Mouse (Mus musculus) forebrain, embryonic 16.5 days (tissue): ENCODE results near the gene Ceacam18. TPM values are rescaled to one million over a fixed set of nuclear protein-coding genes. Genes with fewer than 3 reads are reported as not detected.

Experiments
- ATAC-seq: fragments of 200-750 bp; cut with Nextera tagmentation; 2 replicates; pipeline ENCODE4 v1.8.0; 2017; ENCODE audit warnings: mild to moderate bottlenecking, moderate library complexity
- H3K27ac ChIP-seq: fragments of 300-500 bp; sonication (generic); 2 replicates; pipeline ENCODE4 v1.5.1; 2014; ENCODE audit warnings: low read length, control low read depth
- H3K27me3 ChIP-seq: fragments of 300-500 bp; sonication (generic); replicated peaks from 2 replicates; pipeline ENCODE4 v1.6.1; 2014; ENCODE audit warnings: low read length; ENCODE audit not compliant: control insufficient read depth, insufficient read depth
- H3K36me3 ChIP-seq: fragments of 300-500 bp; sonication (generic); 2 replicates; pipeline ENCODE4 v1.6.1; 2014; ENCODE audit not compliant: control insufficient read depth, insufficient read depth
- H3K4me1 ChIP-seq: fragments of 300-500 bp; sonication (generic); replicated peaks from 2 replicates; pipeline ENCODE4 v1.6.1; 2014; ENCODE audit warnings: low read length; ENCODE audit not compliant: control insufficient read depth, insufficient read depth
- H3K4me2 ChIP-seq: fragments of 300-500 bp; sonication (generic); 2 replicates; pipeline ENCODE4 v1.6.1; 2014; ENCODE audit warnings: mild to moderate bottlenecking, low read length, control low read depth
- H3K4me3 ChIP-seq: fragments of 300-500 bp; sonication (generic); replicated peaks from 2 replicates; pipeline ENCODE4 v1.5.1; 2014; ENCODE audit warnings: mild to moderate bottlenecking, low read length, control low read depth
- H3K9ac ChIP-seq: fragments of 300-500 bp; sonication (generic); replicated peaks from 2 replicates; pipeline ENCODE4 v1.6.1; 2014; ENCODE audit warnings: low read depth, low read length, control low read depth
- H3K9me3 ChIP-seq: fragments of 300-500 bp; sonication (generic); 2 replicates; pipeline ENCODE4 v1.6.1; 2016; ENCODE audit warnings: low read length; ENCODE audit not compliant: control insufficient read depth
- WGBS: fragments of 180-500 bp; shearing (Covaris S2); extraction: QIAGEN DNeasy Blood & Tissue Kit; methylation state at CpG from one replicate; pipeline ENCODE4 v1.1.7; 2014; 5-methylcytosine and 5-hydroxymethylcytosine counted together
- polyA plus RNA-seq: library from polyadenylated mRNA; unstranded; fragments of >200 nt; fragmentation: Nextera tagmentation; extraction: Ambion mirVana; gene quantifications from 2 replicates; pipeline ENCODE4 v1.2.1, GENCODE M21; 2015

The Ceacam18 gene
- not detected in 2 replicates for polyA plus RNA-seq

GRCm38 (mm10) chr7:43634500-43634899, at the start of gene Ceacam18:
Ceacam18 (plus strand) TSS chr7:43634707.
- Histone ChIP-seq H3K9me3 (no peaks in the 10 kb centered on the region), H3K4me3 (no peak within 1 kb of the TSS), H3K9ac (no peak within 1 kb of the TSS), H3K27ac (no peak within 1 kb of the TSS), H3K4me1 (no peaks in the 10 kb centered on the region), H3K27me3 (no peaks in the 10 kb centered on the region), H3K36me3 (no peaks in the 10 kb centered on the region), H3K4me2 (no peak within 1 kb of the TSS)
- WGBS: 72% methylated on average over 6 of the region's 6 CpGs
- no peak for ATAC-seq

- Histone ChIP-seq H3K4me2 (no peak overlapping the region), H3K9me3 (no peaks in the 10 kb centered on the region), H3K36me3 (peaks cover 30% of the 10 kb centered on the region), H3K27ac (no peak overlapping the region), H3K4me1 (peaks cover 21% of the 10 kb centered on the region), H3K9ac (no peak overlapping the region), H3K27me3 (no peaks in the 10 kb centered on the region), H3K4me3 (no peak overlapping the region)
- WGBS: 91% methylated on average over 5 of the region's 5 CpGs
- no peak for ATAC-seq
These were observed 49.7 kb upstream of the Ceacam18 start for GRCm38 (mm10) chr7:43584790-43585189.

GRCm38 (mm10) chr7:43601884-43602283, 32.6 kb upstream of the Ceacam18 start:
- H3K4me2 ChIP-seq: no peak overlapping the region
- no peaks in the 10 kb centered on the region for H3K9me3 ChIP-seq
- no peaks in the 10 kb centered on the region for H3K36me3 ChIP-seq
- H3K4me3 ChIP-seq: no peak overlapping the region
- H3K9ac ChIP-seq: no peak overlapping the region
- no peak for ATAC-seq
- H3K4me1 ChIP-seq: peaks cover under 1% of the 10 kb centered on the region; the same call in 1 of the 2 replicates
- H3K27me3 ChIP-seq: no peaks in the 10 kb centered on the region
- H3K27ac ChIP-seq: no peak overlapping the region
- WGBS: 15% methylated on average over 5 of the region's 5 CpGs

GRCm38 (mm10) chr7:43606896-43607742, 27.4 kb upstream of the Ceacam18 start, which contains the start of gene Zfp819:
Zfp819 (plus strand) TSS chr7:43607169.
- peak within 1 kb of the TSS; percentile 74 for H3K4me2 ChIP-seq
- no peaks in the 10 kb centered on the region for H3K27me3 ChIP-seq
- H3K27ac ChIP-seq: no peak within 1 kb of the TSS
- H3K36me3 ChIP-seq: no peaks in the 10 kb centered on the region
- 16% methylated on average over 41 of the region's 41 CpGs for WGBS
- no peaks in the 10 kb centered on the region for H3K9me3 ChIP-seq
- H3K4me1 ChIP-seq: peaks cover 6% of the 10 kb centered on the region
- ATAC-seq: peak; percentile 96
- peak within 1 kb of the TSS; percentile 49 for H3K9ac ChIP-seq
- H3K4me3 ChIP-seq: peak within 1 kb of the TSS; percentile 42

- Histone ChIP-seq H3K4me2 (no peak overlapping the region), H3K9me3 (no peaks in the 10 kb centered on the region), H3K27ac (no peak overlapping the region), H3K4me3 (no peak overlapping the region), H3K27me3 (no peaks in the 10 kb centered on the region), H3K4me1 (peaks cover 6% of the 10 kb centered on the region), H3K36me3 (no peaks in the 10 kb centered on the region), H3K9ac (no peak overlapping the region)
- ATAC-seq: no peak
- WGBS: 56% methylated on average over 5 of the region's 5 CpGs
These were observed 26.7 kb upstream of the Ceacam18 start for GRCm38 (mm10) chr7:43607743-43608287.

- H3K27me3 ChIP-seq: no peaks in the 10 kb centered on the region
- H3K4me1 ChIP-seq: peaks cover 6% of the 10 kb centered on the region
- WGBS: 84% methylated on average over 7 of the region's 7 CpGs
These were observed 26.1 kb upstream of the Ceacam18 start for GRCm38 (mm10) chr7:43608316-43608824.

GRCm38 (mm10) chr7:43613816-43614551, 20.5 kb upstream of the Ceacam18 start:
- no peak for ATAC-seq
- Histone ChIP-seq H3K4me2 (no peak overlapping the region), H3K36me3 (no peaks in the 10 kb centered on the region), H3K27ac (no peak overlapping the region), H3K9ac (no peak overlapping the region), H3K4me3 (no peak overlapping the region), H3K27me3 (no peaks in the 10 kb centered on the region), H3K9me3 (no peaks in the 10 kb centered on the region), H3K4me1 (no peaks in the 10 kb centered on the region)
- WGBS: 91% methylated on average over 14 of the region's 14 CpGs

More at GRCm38 (mm10) chr7:43608316-43608824, 26.1 kb upstream of the Ceacam18 start:
- H3K27ac ChIP-seq: no peak overlapping the region
- no peaks in the 10 kb centered on the region for H3K36me3 ChIP-seq
- ATAC-seq: no peak
- no peaks in the 10 kb centered on the region for H3K9me3 ChIP-seq
- no peak overlapping the region for H3K4me2 ChIP-seq
- no peak overlapping the region for H3K9ac ChIP-seq
- H3K4me3 ChIP-seq: no peak overlapping the region

GRCm38 (mm10) chr7:43622927-43623326, 11.6 kb upstream of the Ceacam18 start:
- Histone ChIP-seq H3K9me3 (no peaks in the 10 kb centered on the region), H3K4me3 (no peak overlapping the region), H3K27ac (no peak overlapping the region), H3K36me3 (no peaks in the 10 kb centered on the region), H3K9ac (no peak overlapping the region), H3K4me1 (no peaks in the 10 kb centered on the region), H3K27me3 (no peaks in the 10 kb centered on the region), H3K4me2 (no peak overlapping the region)
- 83% methylated on average over 7 of the region's 7 CpGs for WGBS
- no peak for ATAC-seq

- 15% methylated on average over 10 of the region's 10 CpGs for WGBS
- H3K4me2 ChIP-seq: no peak overlapping the region
- no peaks in the 10 kb centered on the region for H3K9me3 ChIP-seq
- no peak overlapping the region for H3K27ac ChIP-seq
- no peaks in the 10 kb centered on the region for H3K4me1 ChIP-seq
- no peak overlapping the region for H3K4me3 ChIP-seq
- ATAC-seq: no peak
- H3K36me3 ChIP-seq: no peaks in the 10 kb centered on the region
- no peaks in the 10 kb centered on the region for H3K27me3 ChIP-seq
- H3K9ac ChIP-seq: no peak overlapping the region
These were observed 10.7 kb upstream of the Ceacam18 start for GRCm38 (mm10) chr7:43623819-43624218.
